Mouse (Mus musculus): Measurements from ENCODE around the gene Senp1.

Senp1 gene

GRCm38 (mm10) chr15:98093121-98094011, at the start of gene Senp1:
Senp1 (minus strand) TSS chr15:98093744.
- DNase-seq: peak; percentile 95

DNA sequence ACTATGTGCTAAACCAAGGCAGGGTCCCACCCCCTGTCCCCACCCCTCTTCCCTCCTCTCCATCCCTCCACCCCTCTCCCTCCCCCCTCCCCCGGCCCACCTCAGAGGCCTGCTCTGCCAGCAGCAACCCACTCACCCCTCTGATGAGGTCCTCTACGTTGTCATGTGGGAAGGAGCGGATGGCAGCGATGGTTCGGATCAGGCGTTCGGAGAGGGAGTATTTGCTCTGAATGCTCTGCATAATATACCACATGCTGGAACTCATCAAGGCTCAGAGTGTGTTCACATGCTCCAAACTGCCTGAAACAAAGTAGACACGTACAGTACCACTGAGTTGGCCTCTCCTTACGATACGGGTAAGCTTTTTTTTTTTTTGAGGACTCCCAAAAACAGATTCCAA, 49.0 kb upstream of the Senp1 start:
- no peak for DNase-seq

GRCm38 (mm10) chr15:98140809-98141208, 47.3 kb upstream of the Senp1 start:
- no peak for DNase-seq

GRCm38 (mm10) chr15:98139763-98140162, 46.2 kb upstream of the Senp1 start:
- DNase-seq: no peak

GRCm38 (mm10) chr15:98136871-98137270, 43.3 kb upstream of the Senp1 start:
- no peak for DNase-seq

DNA sequence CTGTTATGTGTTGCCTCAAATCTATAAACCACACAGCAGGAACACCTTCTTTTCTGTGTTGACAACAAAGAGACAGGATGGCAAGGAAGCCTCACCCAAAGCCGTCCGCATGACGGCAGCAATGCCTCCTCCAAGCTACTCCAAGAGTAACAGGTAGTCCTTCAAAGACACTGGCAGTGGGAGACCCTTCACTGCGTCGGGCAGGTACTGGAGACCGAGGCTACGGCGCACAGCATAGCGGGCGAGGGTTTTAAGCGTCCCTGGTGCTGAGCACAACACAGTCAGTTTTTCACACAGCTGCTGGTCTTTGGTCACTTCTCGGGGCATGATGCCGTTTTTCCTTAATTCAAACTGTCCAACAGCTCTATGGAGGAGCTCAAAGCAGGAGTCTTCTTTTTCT, 42.1 kb upstream of the Senp1 start:
- no peak for DNase-seq

GRCm38 (mm10) chr15:98134666-98135065, 41.1 kb upstream of the Senp1 start:
- DNase-seq: no peak

DNA sequence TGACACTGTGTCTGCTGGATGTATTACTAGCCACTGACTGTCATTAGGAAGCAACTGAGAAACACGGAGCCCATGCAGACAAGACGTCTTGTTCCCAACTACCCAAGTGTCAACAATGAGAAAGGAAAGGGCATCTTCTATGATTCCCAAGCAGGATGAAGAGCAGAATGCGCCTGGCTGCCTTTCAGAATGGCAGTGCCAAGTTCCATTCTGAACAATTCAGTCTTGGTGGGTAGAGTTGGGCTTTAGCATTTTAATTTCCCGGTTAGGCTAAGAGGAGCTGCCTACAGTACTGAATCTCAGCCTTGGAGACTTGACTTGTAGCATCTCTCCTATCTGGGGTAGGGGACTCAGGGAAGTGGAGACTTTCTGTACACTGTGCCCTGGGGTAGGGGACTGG, 40.5 kb upstream of the Senp1 start:
- DNase-seq: no peak

DNA sequence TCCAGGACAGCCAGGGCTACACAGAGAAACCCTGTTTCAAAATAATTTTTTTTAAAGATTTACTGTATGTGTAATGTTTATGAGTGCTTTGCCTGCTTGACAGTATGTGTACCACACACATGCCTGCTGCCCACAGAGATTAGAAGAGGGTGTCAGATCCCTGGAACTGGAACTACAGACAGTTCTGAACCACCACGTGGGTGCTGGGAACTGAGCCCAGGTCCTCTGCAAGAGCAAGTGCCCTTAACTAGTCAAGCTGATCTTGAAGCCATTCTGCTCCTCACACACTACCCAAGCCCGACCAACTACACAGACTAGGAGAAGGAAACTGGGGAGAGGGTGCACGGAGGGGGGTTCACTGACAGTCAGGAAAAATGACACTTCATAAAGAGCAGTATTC, 39.9 kb upstream of the Senp1 start:
- DNase-seq: no peak

DNA sequence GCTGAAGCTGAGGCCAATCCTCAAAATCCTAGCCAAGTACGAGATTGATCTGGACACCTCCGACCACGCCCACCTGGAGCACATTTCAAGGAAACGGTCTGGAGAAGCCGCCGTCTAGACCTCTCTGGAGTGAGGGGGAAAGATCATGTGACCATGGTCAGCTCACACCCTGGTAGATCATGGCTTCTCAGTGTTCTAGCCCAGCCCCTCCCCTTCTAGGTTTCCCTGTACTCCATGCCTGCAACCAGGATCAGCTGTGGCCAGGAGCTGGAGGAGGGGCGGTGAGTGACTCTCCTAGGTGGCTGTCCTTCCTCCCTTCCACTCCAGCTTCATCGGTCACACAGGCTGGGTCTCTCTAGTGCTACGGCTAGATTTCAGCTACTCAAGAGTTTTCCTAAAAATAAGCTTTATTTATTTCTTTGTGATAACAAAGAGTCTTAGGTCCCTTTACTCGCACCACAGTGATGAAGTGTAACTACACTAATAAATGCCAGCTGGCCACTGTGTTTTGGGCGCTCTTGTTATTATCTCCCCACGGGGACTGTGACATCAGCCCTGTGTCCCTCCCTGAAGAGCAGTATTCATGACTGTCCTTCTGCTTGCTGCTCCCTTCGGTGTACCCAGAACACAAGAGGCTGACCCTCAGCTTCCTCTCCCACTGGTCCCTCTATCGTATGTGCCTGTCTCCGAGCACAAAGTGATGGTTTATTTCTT, 38.6 kb upstream of the Senp1 start:
- DNase-seq: no peak

DNA sequence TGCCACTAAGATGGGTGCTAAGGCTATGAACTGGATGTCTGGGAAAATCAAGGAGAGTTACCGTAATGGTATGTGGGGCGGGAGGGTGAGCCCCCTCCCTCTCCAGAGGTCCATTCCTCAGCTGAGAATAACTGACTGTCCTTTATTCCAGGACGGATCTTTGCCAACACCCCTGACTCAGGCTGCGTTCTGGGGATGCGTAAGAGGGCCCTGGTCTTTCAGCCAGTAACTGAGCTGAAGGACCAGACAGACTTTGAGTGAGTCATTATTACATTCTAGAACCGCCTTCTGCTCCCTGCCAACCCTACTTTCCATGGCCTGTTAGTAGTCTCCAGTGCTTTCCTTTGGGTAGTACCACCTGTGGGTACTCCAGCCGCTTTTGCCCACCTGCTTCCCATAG, 37.9 kb upstream of the Senp1 start:
- no peak for DNase-seq

DNA sequence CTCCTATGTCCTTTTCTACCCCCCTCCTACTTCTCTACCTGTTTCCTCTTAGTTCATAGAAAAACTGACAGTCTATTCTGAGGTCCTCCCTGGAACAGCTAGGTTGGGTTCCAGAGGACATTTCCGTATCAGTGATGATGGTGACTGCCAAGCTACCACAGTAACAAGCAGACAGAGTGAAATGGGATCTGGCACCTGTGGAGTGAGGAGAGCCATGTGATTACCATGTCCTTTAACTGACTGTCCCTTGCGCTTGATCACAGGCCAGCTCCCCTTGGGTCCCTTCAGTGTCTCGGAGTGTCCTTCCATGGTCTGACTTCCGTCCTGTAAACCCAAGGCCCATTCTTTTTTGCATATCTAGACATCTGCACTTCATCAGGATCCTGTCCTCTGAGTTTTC, 37.5 kb upstream of the Senp1 start:
- DNase-seq: no peak

GRCm38 (mm10) chr15:98120831-98121230, 27.3 kb upstream of the Senp1 start:
- DNase-seq: no peak

- no peak for DNase-seq
Observed at GRCm38 (mm10) chr15:98119363-98119762, 25.8 kb upstream of the Senp1 start.

- no peak for DNase-seq
Observed at GRCm38 (mm10) chr15:98116287-98116686, 22.7 kb upstream of the Senp1 start.

- no peak for DNase-seq
Observed at GRCm38 (mm10) chr15:98115779-98116163, 22.2 kb upstream of the Senp1 start.

GRCm38 (mm10) chr15:98114852-98115778, 21.6 kb upstream of the Senp1 start:
- no peak for DNase-seq

- no peak for DNase-seq
Observed at GRCm38 (mm10) chr15:98114098-98114851, 20.7 kb upstream of the Senp1 start.

- DNase-seq: no peak
Observed at GRCm38 (mm10) chr15:98111791-98112190, 18.2 kb upstream of the Senp1 start.

DNA sequence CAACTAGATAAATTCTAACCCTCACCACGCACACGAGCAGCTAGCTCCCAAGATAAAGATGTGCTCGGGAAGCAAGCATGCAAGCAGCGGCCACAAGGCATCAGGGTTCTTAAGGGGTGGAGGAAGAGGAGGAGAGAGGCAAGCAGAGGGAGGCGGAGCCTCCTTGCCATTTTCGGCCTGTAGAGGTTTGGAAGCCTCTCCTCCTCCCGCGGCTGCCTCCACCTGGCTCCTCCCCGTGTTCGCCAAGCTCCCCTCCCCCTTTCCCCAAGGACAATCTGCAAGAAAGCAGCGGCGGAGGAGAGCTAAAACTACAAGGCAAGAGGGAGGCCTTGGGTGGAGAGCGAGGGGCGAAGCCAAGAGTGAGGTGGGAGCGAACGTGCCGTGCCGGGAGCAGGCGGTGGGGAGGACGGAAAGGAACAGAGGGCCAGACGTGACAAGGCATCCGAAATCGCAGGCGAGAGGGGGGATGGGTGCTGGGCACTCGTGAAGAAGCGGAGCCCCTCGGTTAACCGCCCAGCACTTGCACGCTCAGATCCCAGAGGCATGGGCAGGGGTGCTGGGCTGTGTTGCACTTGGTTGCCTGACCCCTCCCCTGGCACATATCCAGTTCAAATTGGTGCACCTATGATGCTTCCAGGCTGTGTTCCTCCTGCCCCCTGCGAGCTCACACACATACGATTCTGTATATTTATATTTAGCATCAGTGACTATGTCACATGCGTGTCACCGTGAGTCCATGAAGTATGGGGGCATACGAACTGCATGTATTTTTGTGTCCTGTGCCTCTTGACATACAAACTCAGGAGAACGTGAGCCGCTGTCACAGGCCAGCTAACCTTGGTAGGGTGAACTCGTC, 15.0 kb upstream of the Senp1 start:
- DNase-seq: peak; percentile 93

- no peak for DNase-seq
Observed at GRCm38 (mm10) chr15:98107703-98108296, 14.3 kb upstream of the Senp1 start.

Data from embryo, embryonic 11 days (tissue).